28 mouse cellular contexts compared by ENCODE assay signal in the genomic region with DNA sequence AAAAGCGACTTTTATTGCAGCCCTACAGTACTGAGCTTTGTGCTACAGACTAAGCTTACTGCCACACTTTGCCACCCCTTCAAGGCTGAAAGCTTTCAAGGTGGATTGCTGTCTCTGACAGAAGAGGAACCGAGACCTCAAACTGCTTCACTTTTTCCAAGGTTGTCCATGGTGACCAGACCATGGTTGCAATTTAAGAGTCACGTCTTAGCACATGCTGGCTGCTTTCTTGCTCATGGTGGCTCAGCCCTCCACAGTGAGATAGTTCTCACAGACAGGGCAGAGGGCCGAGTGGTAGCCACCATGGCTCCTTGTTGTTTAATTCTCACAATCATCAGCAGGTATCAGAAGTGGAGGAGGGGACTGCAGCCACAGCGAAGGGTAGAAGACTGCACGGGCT. TPM values are rescaled to one million over a fixed set of nuclear protein-coding genes. Genes with fewer than 3 reads are reported as not detected.
DNase-seq lines count a peak whose midpoint lies in the region; ATAC-seq and TF ChIP-seq lines count a peak whose summit lies in the region.
"Had no signal": no experiment of that assay in that cellular context is flagged by ENCODE, and none has a peak within 500 bp of the region (broad histone marks: within the 10 kb centered on the region; RNA-seq: fewer than 3 reads in every experiment).

No protein-coding gene starts in this region.

- H3K9me3 ChIP-seq in hindbrain, embryonic 10.5 days = no peaks in the 10 kb centered on the region
- H3K9me3 ChIP-seq in hindbrain, postnatal 0 days (ENCODE audit: low read length) = no peaks in the 10 kb centered on the region
- no peaks in the 10 kb centered on the region for H3K9me3 ChIP-seq in embryonic facial prominence, embryonic 14.5 days (ENCODE audit: control insufficient read depth, low read length)
- H3K9me3 ChIP-seq: heart, embryonic 13.5 days; liver, embryonic 13.5 days; midbrain, embryonic 15.5 days; stomach, embryonic 15.5 days had no signal

- intact Hi-C loops in heart, adult 2 months (cut with DNase I) = no loop called here

- H3K4me1 ChIP-seq in hindbrain, embryonic 10.5 days (replicated peaks) = peaks cover 22% of the 10 kb centered on the region
- H3K4me1 ChIP-seq in hindbrain, postnatal 0 days (ENCODE audit: insufficient read depth, low read length) = no peaks in the 10 kb centered on the region
- H3K4me1 ChIP-seq in embryonic facial prominence, embryonic 14.5 days (ENCODE audit: control insufficient read depth, insufficient read depth, low read length) = 0 out of 2 replicates have a peak, but pooled peaks cover 2% of the 10 kb centered on the region
- H3K4me1 ChIP-seq in small intestine, adult 2 months (ENCODE audit: control insufficient read depth, insufficient read depth, insufficient read length, low read length) = peaks cover 14% of the 10 kb centered on the region
- H3K4me1 ChIP-seq in heart, adult 2 months (ENCODE audit: control insufficient read depth, insufficient read depth, low read length) = no peaks in the 10 kb centered on the region
- H3K4me1 ChIP-seq: heart, embryonic 13.5 days; liver, embryonic 13.5 days; stomach, embryonic 15.5 days had no signal

- H3K4me2 ChIP-seq in hindbrain, postnatal 0 days (ENCODE audit: low read depth, low read length) = no peak overlapping the region
- H3K4me2 ChIP-seq in embryonic facial prominence, embryonic 14.5 days (ENCODE audit: low read depth, low read length) = no peak overlapping the region
- H3K4me2 ChIP-seq: heart, embryonic 13.5 days; hindbrain, embryonic 14.5 days; liver, embryonic 13.5 days; midbrain, embryonic 15.5 days; stomach, embryonic 15.5 days had no signal

- no peak overlapping the region for H3K4me3 ChIP-seq in hindbrain, embryonic 10.5 days
- no peak overlapping the region for H3K4me3 ChIP-seq in hindbrain, postnatal 0 days (ENCODE audit: low read length)
- no peak overlapping the region for H3K4me3 ChIP-seq in embryonic facial prominence, embryonic 14.5 days (ENCODE audit: low read depth, low read length)
- no peak overlapping the region for H3K4me3 ChIP-seq in small intestine, adult 2 months (ENCODE audit: low read depth, low read length)
- H3K4me3 ChIP-seq in heart, adult 2 months = no peak overlapping the region
- H3K4me3 ChIP-seq: erythroblast, embryonic 14.5 days; heart, embryonic 13.5 days; liver, embryonic 13.5 days; midbrain, embryonic 15.5 days; stomach, embryonic 15.5 days had no signal

- no peaks in the 10 kb centered on the region for H3K79me2 ChIP-seq in heart, adult 2 months (replicated peaks; ENCODE audit: control insufficient read depth, insufficient read depth, low read length)

- no peak for DNase-seq in hindbrain, embryonic 10.5 days (ENCODE audit: low spot score)
- DNase-seq in hindbrain, postnatal 0 days (ENCODE audit: low spot score) = no peak
- peak; percentile 76 to 77 for DNase-seq in spleen, postnatal 36 days (ENCODE audit: low spot score in 2 of 2)
- DNase-seq in spleen, postnatal 10 days (ENCODE audit: low spot score in 2 of 2) = no peak
- DNase-seq in embryonic facial prominence, embryonic 14.5 days (ENCODE audit: low spot score) = no peak
- no peak for DNase-seq in c-Kit-positive CD71-positive TER-119-positive erythroid progenitor cells, embryonic 14.5 days (ENCODE audit: low spot score)
- DNase-seq in heart, adult 2 months = no peak
- DNase-seq: adrenal gland, postnatal 14 days; cerebellum, adult 9-10 months; gastrocnemius, postnatal 10 days; heart, adult 18-20 months; heart, postnatal 36 days; kidney, adult 8-10 months; layer of hippocampus, adult 9-11 months; liver, embryonic 13.5 days; lung, adult 2 months; lung, postnatal 14 days; right cerebral cortex, adult 18-20 months had no signal

- WGBS in hindbrain, embryonic 10.5 days = 81% methylated on average over 6 of the region's 6 CpGs
- 86% methylated on average over 6 of the region's 6 CpGs for WGBS in hindbrain, postnatal 0 days
- WGBS in embryonic facial prominence, embryonic 14.5 days = 80% methylated on average over 6 of the region's 6 CpGs
- WGBS in small intestine, adult 2 months = 61% methylated on average over 6 of the region's 6 CpGs
- WGBS in heart, adult 2 months = 67% methylated on average over 6 of the region's 6 CpGs

- no peak for ATAC-seq in hindbrain, postnatal 0 days
- no peak for ATAC-seq in embryonic facial prominence, embryonic 14.5 days (ENCODE audit: low read depth)
- ATAC-seq: forebrain, embryonic 14.5 days; midbrain, embryonic 15.5 days had no signal

- H3K36me3 ChIP-seq in hindbrain, embryonic 10.5 days = no peaks in the 10 kb centered on the region
- no peaks in the 10 kb centered on the region for H3K36me3 ChIP-seq in hindbrain, postnatal 0 days (ENCODE audit: insufficient read depth, low read length)
- H3K36me3 ChIP-seq in embryonic facial prominence, embryonic 14.5 days (ENCODE audit: control insufficient read depth, insufficient read depth, low read length) = no peaks in the 10 kb centered on the region
- H3K36me3 ChIP-seq in small intestine, adult 2 months (ENCODE audit: control insufficient read depth, insufficient read depth, low read length) = no peaks in the 10 kb centered on the region
- H3K36me3 ChIP-seq in heart, adult 2 months (ENCODE audit: control insufficient read depth, insufficient read depth, low read length) = no peaks in the 10 kb centered on the region
- H3K36me3 ChIP-seq: heart, embryonic 13.5 days; liver, embryonic 13.5 days; midbrain, embryonic 15.5 days; stomach, embryonic 15.5 days had no signal

- TF ChIP-seq CTCF in hindbrain, postnatal 0 days (IDR thresholded peaks at IDR 0.05; ENCODE audit: low read depth) = no peak
- no peak for TF ChIP-seq CTCF in small intestine, adult 2 months (IDR thresholded peaks at IDR 0.05; ENCODE audit: extremely low read depth, insufficient read length, insufficient replicate concordance, low read depth, low read length)
- no peak for TF ChIP-seq CTCF in heart, adult 2 months (IDR thresholded peaks at IDR 0.05)

- H3K27me3 ChIP-seq in hindbrain, embryonic 10.5 days (ENCODE audit: insufficient read depth, poor library complexity, severe bottlenecking) = peaks cover 19% of the 10 kb centered on the region; the same call in 1 of the 2 replicates
- H3K27me3 ChIP-seq in hindbrain, postnatal 0 days (ENCODE audit: insufficient read depth, low read length) = no peaks in the 10 kb centered on the region
- no peaks in the 10 kb centered on the region for H3K27me3 ChIP-seq in embryonic facial prominence, embryonic 14.5 days (replicated peaks; ENCODE audit: control insufficient read depth, insufficient read depth, low read length)
- H3K27me3 ChIP-seq in small intestine, adult 2 months (ENCODE audit: control insufficient read depth, insufficient read depth, low read length) = 0 out of 2 replicates have a peak, but pooled peaks cover 5% of the 10 kb centered on the region
- no peaks in the 10 kb centered on the region; the same call in 1 of the 2 replicates for H3K27me3 ChIP-seq in heart, adult 2 months (ENCODE audit: control insufficient read depth, insufficient read depth, low read length)
- H3K27me3 ChIP-seq: midbrain, embryonic 15.5 days; stomach, embryonic 15.5 days had no signal

- TF ChIP-seq EP300 in heart, adult 2 months (IDR thresholded peaks at IDR 0.05; ENCODE audit: insufficient read depth, low read depth, low read length) = no peak

- H3K9ac ChIP-seq in hindbrain, postnatal 0 days (replicated peaks; ENCODE audit: low read length) = no peak overlapping the region
- no peak overlapping the region for H3K9ac ChIP-seq in embryonic facial prominence, embryonic 14.5 days (ENCODE audit: low read depth, low read length)
- no peak overlapping the region for H3K9ac ChIP-seq in heart, adult 2 months (ENCODE audit: low read depth, low read length)
- H3K9ac ChIP-seq: heart, embryonic 13.5 days; hindbrain, embryonic 14.5 days; liver, embryonic 13.5 days; midbrain, embryonic 15.5 days; stomach, embryonic 15.5 days had no signal

- peak overlapping the region; percentile 35; the same call in 1 of the 2 replicates for H3K27ac ChIP-seq in hindbrain, embryonic 10.5 days
- H3K27ac ChIP-seq in hindbrain, postnatal 0 days = no peak overlapping the region
- H3K27ac ChIP-seq in embryonic facial prominence, embryonic 14.5 days (replicated peaks; ENCODE audit: low read depth, low read length) = peak overlapping the region; percentile 1; the same call in 1 of the 2 replicates
- peak overlapping the region; percentile 2; the same call in 1 of the 2 replicates for H3K27ac ChIP-seq in small intestine, adult 2 months (ENCODE audit: insufficient read depth, low read depth, low read length)
- H3K27ac ChIP-seq in heart, adult 2 months = no peak overlapping the region
- H3K27ac ChIP-seq: heart, embryonic 13.5 days; hindbrain, embryonic 14.5 days; liver, embryonic 13.5 days; midbrain, embryonic 15.5 days; stomach, embryonic 15.5 days had no signal

- no peak for TF ChIP-seq POLR2A in small intestine, adult 2 months (IDR thresholded peaks at IDR 0.05; ENCODE audit: low read depth, low read length)
- no peak for TF ChIP-seq POLR2A in heart, adult 2 months (IDR thresholded peaks at IDR 0.05; ENCODE audit: insufficient read depth, low read depth, low read length)

RNA-seq across cellular contexts. Expression of a gene that starts 24.6 kb away (rescaled TPM):
- polyA plus RNA-seq in hindbrain, embryonic 10.5 days (2016; fragmentation: Nextera tagmentation; extraction: Ambion mirVana) = 3.6 and 8.6 TPM in 2 replicates
- 1.5 and 2.7 TPM in 2 replicates for total RNA-seq in hindbrain, postnatal 0 days (2014; rRNA removed)
- 1.7 and 2.0 TPM in 2 replicates for polyA plus RNA-seq in hindbrain, postnatal 0 days (2015; fragmentation: Nextera tagmentation; extraction: Ambion mirVana)
- 8.3 and 8.8 TPM in 2 replicates for polyA plus RNA-seq in embryonic facial prominence, embryonic 14.5 days (2014; fragmentation: Nextera tagmentation; extraction: Ambion mirVana)
- polyA plus RNA-seq in small intestine, adult 2 months (2012; rRNA removed) = 33.0 and 137 TPM in 2 replicates
- total RNA-seq in heart, adult 2 months (2021) = under 1 TPM; 0.11 to 0.31 TPM
- polyA plus RNA-seq in heart, adult 2 months (2012; rRNA removed) = 0.56 and 0.72 TPM in 2 replicates
- total RNA-seq: common myeloid progenitor, adult 5-6 weeks had no signal
- polyA plus RNA-seq: C2C12 had no signal

RNA-seq across cellular contexts. Expression of a gene that starts 32.0 kb away (rescaled TPM):
- polyA plus RNA-seq in hindbrain, embryonic 10.5 days (2016; fragmentation: Nextera tagmentation; extraction: Ambion mirVana) = 120 and 161 TPM in 2 replicates
- total RNA-seq in hindbrain, postnatal 0 days (2014; rRNA removed) = 70.0 and 73.9 TPM in 2 replicates
- 259 and 264 TPM in 2 replicates for polyA plus RNA-seq in hindbrain, postnatal 0 days (2015; fragmentation: Nextera tagmentation; extraction: Ambion mirVana)
- 92.4 and 102 TPM in 2 replicates for polyA plus RNA-seq in embryonic facial prominence, embryonic 14.5 days (2014; fragmentation: Nextera tagmentation; extraction: Ambion mirVana)
- 17.2 and 37.7 TPM in 2 replicates for polyA plus RNA-seq in small intestine, adult 2 months (2012; rRNA removed)
- total RNA-seq in heart, adult 2 months (2021) = 10 to 100 TPM; 61.6 to 63.6 TPM
- 53.5 and 80.0 TPM in 2 replicates for polyA plus RNA-seq in heart, adult 2 months (2012; rRNA removed)

RNA-seq across cellular contexts. Expression of a gene that starts 58.5 kb away (rescaled TPM):
- 23.3 TPM in 2 replicates for polyA plus RNA-seq in hindbrain, embryonic 10.5 days (2016; fragmentation: Nextera tagmentation; extraction: Ambion mirVana)
- 8.0 and 11.7 TPM in 2 replicates for total RNA-seq in hindbrain, postnatal 0 days (2014; rRNA removed)
- 4.9 and 5.1 TPM in 2 replicates for polyA plus RNA-seq in hindbrain, postnatal 0 days (2015; fragmentation: Nextera tagmentation; extraction: Ambion mirVana)
- polyA plus RNA-seq in embryonic facial prominence, embryonic 14.5 days (2014; fragmentation: Nextera tagmentation; extraction: Ambion mirVana) = 48.3 and 54.8 TPM in 2 replicates
- polyA plus RNA-seq in small intestine, adult 2 months (2012; rRNA removed) = 40.2 and 105 TPM in 2 replicates
- total RNA-seq in heart, adult 2 months (2021) = 1 to 10 TPM; 6.6 to 6.9 TPM
- polyA plus RNA-seq in heart, adult 2 months (2012; rRNA removed) = 8.4 and 9.2 TPM in 2 replicates
- total RNA-seq: common myeloid progenitor, adult 5-6 weeks; megakaryocyte-erythroid progenitor cell, adult 5-6 weeks had no signal

Comparison
In these comparisons a context has a peak if more than half of its experiments do, and no peak if none do; other contexts are left out.
1. DNase-seq: peak in spleen, postnatal 36 days (2 of 2); none in hindbrain, embryonic 10.5 days (single experiment), hindbrain, postnatal 0 days (single experiment), spleen, postnatal 10 days (0 of 2), embryonic facial prominence, embryonic 14.5 days (single experiment), c-Kit-positive CD71-positive TER-119-positive erythroid progenitor cells, embryonic 14.5 days (single experiment) and heart, adult 2 months (0 of 2).
2. H3K27ac ChIP-seq: peak in hindbrain, embryonic 10.5 days (single experiment), embryonic facial prominence, embryonic 14.5 days (single experiment) and small intestine, adult 2 months (single experiment); none in hindbrain, postnatal 0 days (single experiment) and heart, adult 2 months (single experiment).